Mouse (Mus musculus): ENCODE data around the gene Ankrd49. TPM values are rescaled to one million over a fixed set of nuclear protein-coding genes. Genes with fewer than 3 reads are reported as not detected.

The Ankrd49 gene
- polyA plus RNA-seq, 1 experiment from 2014 or later: 25.3 TPM

DNA sequence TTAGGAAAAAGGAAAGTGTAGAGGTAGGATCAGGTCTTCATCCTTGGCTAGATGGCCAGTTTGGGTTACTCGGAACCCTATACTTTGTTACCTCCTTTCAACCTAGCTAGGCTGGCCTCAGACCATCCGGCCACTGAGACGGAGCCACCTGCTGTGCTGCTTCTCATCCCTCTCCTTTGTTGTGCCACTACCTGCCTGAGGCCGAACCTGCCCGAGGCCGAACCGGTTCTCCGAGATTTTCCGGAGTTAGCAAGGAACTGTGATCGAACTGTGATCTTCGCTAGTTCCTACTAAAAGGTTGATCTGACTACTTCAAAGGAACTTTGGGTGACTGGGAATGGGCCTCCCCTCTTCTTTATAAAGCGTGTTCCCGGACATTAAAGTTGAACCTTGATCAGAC, 6.3 kb downstream of the Ankrd49 start:
- ATAC-seq (ENCODE audit: low FRiP score): no peak
- WGBS: 37% methylated on average over 13 of the region's 13 CpGs
- H3K27ac ChIP-seq: no peak overlapping the region
- no peak overlapping the region for H3K4me3 ChIP-seq (replicated peaks; ENCODE audit: low read length)
- peaks cover 31% of the 10 kb centered on the region for H3K36me3 ChIP-seq (replicated peaks; ENCODE audit: control insufficient read depth, insufficient read depth)
- H3K4me1 ChIP-seq (replicated peaks; ENCODE audit: control insufficient read depth, insufficient read depth, low read length): no peaks in the 10 kb centered on the region
- H3K9ac ChIP-seq: no peak overlapping the region
- no peaks in the 10 kb centered on the region for H3K27me3 ChIP-seq (ENCODE audit: control insufficient read depth, insufficient read depth, low read length)
- no peaks in the 10 kb centered on the region for H3K9me3 ChIP-seq (ENCODE audit: control insufficient read depth, low read length)
- no peak overlapping the region for H3K4me2 ChIP-seq (replicated peaks)
- no peak for DNase-seq (ENCODE audit: low spot score)

DNA sequence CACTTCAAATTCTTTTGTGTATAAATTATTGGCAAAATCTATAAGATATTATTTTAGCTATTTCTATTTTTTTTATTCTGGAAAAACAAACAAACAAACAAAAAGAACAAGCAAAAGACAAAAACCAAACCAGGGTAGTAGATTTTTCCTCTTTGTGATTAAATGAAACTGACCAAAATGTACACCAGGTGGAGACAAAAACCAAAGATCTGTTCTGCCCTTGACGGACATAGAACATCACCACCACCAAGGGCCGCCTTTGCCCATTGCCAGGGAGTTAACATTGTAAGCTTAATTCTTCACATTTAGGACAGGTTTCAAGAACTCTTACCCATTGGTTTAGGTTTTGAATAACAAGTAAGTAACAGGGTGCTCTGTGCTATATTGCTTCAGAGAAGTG, 10.8 kb downstream of the Ankrd49 start:
- Histone ChIP-seq H3K27ac (no peak overlapping the region), H3K36me3 (replicated peaks; ENCODE audit: control insufficient read depth, insufficient read depth) (no peaks in the 10 kb centered on the region), H3K9ac (no peak overlapping the region), H3K4me2 (replicated peaks) (no peak overlapping the region), H3K9me3 (ENCODE audit: control insufficient read depth, low read length) (no peaks in the 10 kb centered on the region), H3K4me1 (replicated peaks; ENCODE audit: control insufficient read depth, insufficient read depth, low read length) (no peaks in the 10 kb centered on the region), H3K27me3 (ENCODE audit: control insufficient read depth, insufficient read depth, low read length) (0 out of 2 replicates have a peak, but pooled peaks cover 2% of the 10 kb centered on the region), H3K4me3 (replicated peaks; ENCODE audit: low read length) (no peak overlapping the region)
- DNase-seq (ENCODE audit: low spot score) (no peak), ATAC-seq (ENCODE audit: low FRiP score) (no peak)
- WGBS: 50% methylated on average over 2 of the region's 2 CpGs

GRCm38 (mm10) chr9:14772074-14772473, 12.6 kb downstream of the Ankrd49 start:
- Histone ChIP-seq H3K27ac (no peak overlapping the region), H3K4me3 (replicated peaks; ENCODE audit: low read length) (no peak overlapping the region), H3K4me1 (replicated peaks; ENCODE audit: control insufficient read depth, insufficient read depth, low read length) (no peaks in the 10 kb centered on the region), H3K4me2 (replicated peaks) (no peak overlapping the region), H3K9ac (no peak overlapping the region), H3K27me3 (ENCODE audit: control insufficient read depth, insufficient read depth, low read length) (0 out of 2 replicates have a peak, but pooled peaks cover 2% of the 10 kb centered on the region), H3K9me3 (ENCODE audit: control insufficient read depth, low read length) (no peaks in the 10 kb centered on the region), H3K36me3 (replicated peaks; ENCODE audit: control insufficient read depth, insufficient read depth) (no peaks in the 10 kb centered on the region)
- 97% methylated on average over 2 of the region's 2 CpGs for WGBS
- DNase-seq (ENCODE audit: low spot score) (no peak), ATAC-seq (ENCODE audit: low FRiP score) (no peak)

- Histone ChIP-seq H3K36me3 (replicated peaks; ENCODE audit: control insufficient read depth, insufficient read depth) (no peaks in the 10 kb centered on the region), H3K4me2 (replicated peaks) (peak within 1 kb of the TSS; percentile 31)
Observed at GRCm38 (mm10) chr9:14770803-14771471, 13.7 kb downstream of the Ankrd49 start, which contains the start of gene 1700012B09Rik. 1700012B09Rik (minus strand) TSS chr9:14771030.

GRCm38 (mm10) chr9:14769811-14770210, 14.8 kb downstream of the Ankrd49 start:
- Histone ChIP-seq H3K9ac (no peak overlapping the region; the same call in 1 of the 2 replicates), H3K27ac (no peak overlapping the region), H3K4me3 (replicated peaks; ENCODE audit: low read length) (no peak overlapping the region), H3K27me3 (ENCODE audit: control insufficient read depth, insufficient read depth, low read length) (0 out of 2 replicates have a peak, but pooled peaks cover 2% of the 10 kb centered on the region), H3K4me2 (replicated peaks) (no peak overlapping the region), H3K4me1 (replicated peaks; ENCODE audit: control insufficient read depth, insufficient read depth, low read length) (no peaks in the 10 kb centered on the region), H3K9me3 (ENCODE audit: control insufficient read depth, low read length) (no peaks in the 10 kb centered on the region), H3K36me3 (replicated peaks; ENCODE audit: control insufficient read depth, insufficient read depth) (no peaks in the 10 kb centered on the region)
- 56% methylated on average over 6 of the region's 6 CpGs for WGBS
- no peak for DNase-seq (ENCODE audit: low spot score)
- ATAC-seq (ENCODE audit: low FRiP score): no peak

More at GRCm38 (mm10) chr9:14770803-14771471, 13.7 kb downstream of the Ankrd49 start, which contains the start of gene 1700012B09Rik:
- no peak within 1 kb of the TSS for H3K4me3 ChIP-seq (replicated peaks; ENCODE audit: low read length)
- no peaks in the 10 kb centered on the region for H3K9me3 ChIP-seq (ENCODE audit: control insufficient read depth, low read length)
- ATAC-seq (ENCODE audit: low FRiP score) (peak; percentile 69; the same call in 1 of the 2 replicates), DNase-seq (ENCODE audit: low spot score) (no peak)
- 0 out of 2 replicates have a peak, but pooled peaks cover 2% of the 10 kb centered on the region for H3K27me3 ChIP-seq (ENCODE audit: control insufficient read depth, insufficient read depth, low read length)
- H3K4me1 ChIP-seq (replicated peaks; ENCODE audit: control insufficient read depth, insufficient read depth, low read length): no peaks in the 10 kb centered on the region
- no peak within 1 kb of the TSS for H3K27ac ChIP-seq
- H3K9ac ChIP-seq: no peak within 1 kb of the TSS; the same call in 1 of the 2 replicates
- 17% methylated on average over 23 of the region's 23 CpGs for WGBS

DNA sequence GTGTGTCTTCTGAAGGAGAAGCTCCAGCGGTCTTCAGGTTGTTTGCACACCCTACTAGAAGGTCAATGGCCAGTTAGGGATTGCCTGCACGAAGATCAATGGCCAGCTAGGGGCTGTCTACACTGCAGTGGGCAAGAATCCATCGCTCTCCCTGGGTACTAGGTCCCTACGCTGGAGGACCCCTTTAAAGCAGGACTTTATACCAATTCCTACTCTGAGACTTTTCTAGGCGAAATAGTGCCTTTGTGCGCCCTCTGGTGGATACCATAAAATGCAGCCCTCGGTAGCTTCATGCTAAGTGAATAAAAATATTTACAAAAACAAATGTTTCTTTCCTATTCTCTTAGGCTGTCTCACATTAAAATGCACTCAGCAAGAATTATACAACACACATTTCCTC, 19.9 kb downstream of the Ankrd49 start:
- Histone ChIP-seq H3K27ac (no peak overlapping the region), H3K4me2 (replicated peaks) (no peak overlapping the region), H3K4me3 (replicated peaks; ENCODE audit: low read length) (no peak overlapping the region), H3K9me3 (ENCODE audit: control insufficient read depth, low read length) (no peaks in the 10 kb centered on the region), H3K27me3 (ENCODE audit: control insufficient read depth, insufficient read depth, low read length) (no peaks in the 10 kb centered on the region), H3K36me3 (replicated peaks; ENCODE audit: control insufficient read depth, insufficient read depth) (no peaks in the 10 kb centered on the region), H3K9ac (no peak overlapping the region), H3K4me1 (replicated peaks; ENCODE audit: control insufficient read depth, insufficient read depth, low read length) (no peaks in the 10 kb centered on the region)
- 25% methylated on average over 7 of the region's 7 CpGs for WGBS
- DNase-seq (ENCODE audit: low spot score) (peak; percentile 75), ATAC-seq (ENCODE audit: low FRiP score) (peak; percentile 53; the same call in 1 of the 2 replicates)

DNA sequence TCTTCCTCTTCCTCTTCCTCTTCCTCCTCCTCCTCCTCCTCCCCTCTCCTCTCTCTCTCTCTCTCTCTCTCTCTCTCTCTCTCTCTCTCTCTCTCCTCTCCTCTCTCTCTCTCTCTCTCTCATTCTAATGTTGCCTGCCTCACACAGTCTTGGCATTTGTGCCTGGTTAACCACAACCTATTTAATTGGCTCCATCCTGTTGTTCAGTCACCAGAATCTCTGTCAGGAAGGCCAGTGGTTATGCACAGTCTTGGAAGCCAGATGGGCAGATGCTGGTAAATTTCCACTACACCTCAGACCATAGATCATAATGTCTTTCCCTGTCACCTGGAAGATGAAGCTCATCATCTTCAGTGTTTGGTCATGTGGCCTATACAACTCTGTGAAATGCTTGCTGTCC, 25.4 kb downstream of the Ankrd49 start:
- DNase-seq (ENCODE audit: low spot score) (no peak), ATAC-seq (ENCODE audit: low FRiP score) (no peak)
- Histone ChIP-seq H3K4me1 (replicated peaks; ENCODE audit: control insufficient read depth, insufficient read depth, low read length) (no peaks in the 10 kb centered on the region), H3K4me3 (replicated peaks; ENCODE audit: low read length) (no peak overlapping the region), H3K4me2 (replicated peaks) (no peak overlapping the region), H3K36me3 (replicated peaks; ENCODE audit: control insufficient read depth, insufficient read depth) (no peaks in the 10 kb centered on the region), H3K9me3 (ENCODE audit: control insufficient read depth, low read length) (no peaks in the 10 kb centered on the region), H3K27me3 (ENCODE audit: control insufficient read depth, insufficient read depth, low read length) (no peaks in the 10 kb centered on the region), H3K27ac (no peak overlapping the region), H3K9ac (no peak overlapping the region)

DNA sequence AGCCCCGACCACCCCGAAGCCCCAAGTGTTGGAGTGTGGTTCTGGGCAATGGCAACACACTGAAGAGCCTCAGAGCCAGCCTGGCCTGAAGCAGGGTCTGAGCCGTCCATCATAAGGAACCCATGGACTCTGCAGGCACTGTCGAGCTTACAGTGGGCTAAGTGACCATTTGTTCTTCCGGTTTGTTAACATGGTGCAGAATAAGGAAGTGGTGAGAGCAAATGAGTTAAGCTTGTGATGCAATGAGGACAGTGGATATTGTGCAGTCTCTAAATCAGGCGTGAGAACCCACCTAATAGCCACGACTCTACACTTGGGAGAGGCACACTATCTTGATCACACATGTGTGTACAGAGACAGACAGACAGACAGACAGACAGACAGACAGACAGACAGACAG, 26.1 kb downstream of the Ankrd49 start:
- Histone ChIP-seq H3K27ac (no peak overlapping the region), H3K9me3 (ENCODE audit: control insufficient read depth, low read length) (no peaks in the 10 kb centered on the region), H3K27me3 (ENCODE audit: control insufficient read depth, insufficient read depth, low read length) (no peaks in the 10 kb centered on the region), H3K4me1 (replicated peaks; ENCODE audit: control insufficient read depth, insufficient read depth, low read length) (no peaks in the 10 kb centered on the region), H3K9ac (no peak overlapping the region), H3K36me3 (replicated peaks; ENCODE audit: control insufficient read depth, insufficient read depth) (no peaks in the 10 kb centered on the region), H3K4me2 (replicated peaks) (no peak overlapping the region), H3K4me3 (replicated peaks; ENCODE audit: low read length) (no peak overlapping the region)
- ATAC-seq (ENCODE audit: low FRiP score) (no peak), DNase-seq (ENCODE audit: low spot score) (no peak)
- 78% methylated on average over 7 of the region's 7 CpGs for WGBS

GRCm38 (mm10) chr9:14754469-14754868, 30.2 kb downstream of the Ankrd49 start:
- no peak for DNase-seq (ENCODE audit: low spot score)
- H3K4me2 ChIP-seq (replicated peaks): no peak overlapping the region
- H3K27me3 ChIP-seq (ENCODE audit: control insufficient read depth, insufficient read depth, low read length): peaks cover 13% of the 10 kb centered on the region
- no peaks in the 10 kb centered on the region for H3K36me3 ChIP-seq (replicated peaks; ENCODE audit: control insufficient read depth, insufficient read depth)
- H3K4me3 ChIP-seq (replicated peaks; ENCODE audit: low read length): no peak overlapping the region
- 84% methylated on average over 3 of the region's 3 CpGs for WGBS
- no peak for ATAC-seq (ENCODE audit: low FRiP score)
- no peak overlapping the region for H3K27ac ChIP-seq
- H3K4me1 ChIP-seq (replicated peaks; ENCODE audit: control insufficient read depth, insufficient read depth, low read length): peaks cover 11% of the 10 kb centered on the region; the same call in 1 of the 2 replicates
- no peaks in the 10 kb centered on the region for H3K9me3 ChIP-seq (ENCODE audit: control insufficient read depth, low read length)
- H3K9ac ChIP-seq: no peak overlapping the region

All from hindbrain, embryonic 14.5 days (tissue).